Mouse (Mus musculus) cortical plate, adult 2 months (tissue): Measurements from ENCODE around the gene Nudt21.
"Not testable (repeated sequence)": the region's sequence is repeated elsewhere in the genome, so short reads cannot be mapped to it uniquely, and the experiment has no call there.

ENCODE experiments used
- CTCF ChIP-seq: fragments of 200-500 bp; IDR thresholded peaks from 2 replicates; pipeline ENCODE4 v1.5.1; 2011; ENCODE audit warnings: mild to moderate bottlenecking, control low read depth, low read length; ENCODE audit not compliant: insufficient read depth; ENCODE audit errors: extremely low read depth
- POLR2A ChIP-seq: fragments of 200-500 bp; IDR thresholded peaks from 2 replicates; pipeline ENCODE4 v1.6.1; 2011; ENCODE audit warnings: mild to moderate bottlenecking, low read length, control low read depth; ENCODE audit not compliant: insufficient read depth; ENCODE audit errors: extremely low read depth

GRCm38 (mm10) chr8:94036541-94036940 lies 290 bp downstream of the Nudt21 start:
- not testable (repeated sequence) for TF ChIP-seq CTCF, POLR2A
